In the genomic region with DNA sequence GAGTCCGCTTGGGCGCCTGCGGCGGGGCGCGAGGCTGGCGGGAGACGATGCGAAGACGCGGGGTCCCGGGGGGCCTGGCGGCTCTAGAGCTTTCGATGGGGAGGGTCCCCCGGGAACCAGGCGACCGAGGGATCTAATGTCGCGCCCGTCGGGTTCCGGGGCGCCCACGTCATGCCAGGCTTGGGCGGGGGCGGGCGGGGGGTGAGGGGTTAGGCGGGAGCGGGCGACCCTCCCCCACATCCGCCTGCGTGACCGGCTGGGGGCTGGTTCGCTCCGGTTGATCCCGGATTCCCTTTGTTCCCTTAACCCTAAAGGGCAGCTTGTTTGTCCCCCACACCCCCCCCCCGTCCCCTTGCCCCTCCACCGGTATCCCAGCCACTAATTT, we compare ENCODE assay signal across 8 mouse cellular contexts. TPM values are rescaled to one million over a fixed set of nuclear protein-coding genes. Genes with fewer than 3 reads are reported as not detected.
A peak's percentile ranks its signal among the peaks of the same experiment; 100 is the strongest.
DNase-seq lines count a peak whose midpoint lies in the region; ATAC-seq and TF ChIP-seq lines count a peak whose summit lies in the region.

No protein-coding gene starts in this region.

- H3K27ac ChIP-seq in left cerebral cortex, adult 2 months = peak overlapping the region; percentile 98
- H3K27ac ChIP-seq in brown adipose tissue, adult 24 weeks (replicated peaks; ENCODE audit: low read depth, low read length) = peak overlapping the region; percentile 99
- H3K27ac ChIP-seq in hindbrain, embryonic 16.5 days (ENCODE audit: low read depth, low read length) = peak overlapping the region; percentile 99
- H3K27ac ChIP-seq in midbrain, embryonic 13.5 days = peak overlapping the region; percentile 96

- H3K27me3 ChIP-seq in hindbrain, embryonic 16.5 days (replicated peaks; ENCODE audit: control insufficient read depth, insufficient read depth, low read length) = no peaks in the 10 kb centered on the region
- no peaks in the 10 kb centered on the region for H3K27me3 ChIP-seq in midbrain, embryonic 13.5 days

- H3K9me3 ChIP-seq in hindbrain, embryonic 16.5 days (ENCODE audit: control insufficient read depth, low read length) = no peaks in the 10 kb centered on the region
- no peaks in the 10 kb centered on the region for H3K9me3 ChIP-seq in midbrain, embryonic 13.5 days

- H3K9ac ChIP-seq in hindbrain, embryonic 16.5 days (ENCODE audit: low read depth, low read length) = peak overlapping the region; percentile 98
- peak overlapping the region; percentile 89 for H3K9ac ChIP-seq in midbrain, embryonic 13.5 days (replicated peaks)

- ATAC-seq in hindbrain, embryonic 16.5 days = peak; percentile 82
- peak; percentile 87 for ATAC-seq in midbrain, embryonic 13.5 days

- TF ChIP-seq CTCF in left cerebral cortex, adult 2 months (IDR thresholded peaks at IDR 0.05) = no peak

- 0% methylated on average over 28 of the region's 38 CpGs for WGBS in hindbrain, embryonic 16.5 days
- 0% methylated on average over 31 of the region's 38 CpGs for WGBS in midbrain, embryonic 13.5 days

- peaks cover 10% of the 10 kb centered on the region for H3K4me1 ChIP-seq in brown adipose tissue, adult 24 weeks (ENCODE audit: control insufficient read depth, insufficient read depth, insufficient read length, low read length)
- peaks cover 21% of the 10 kb centered on the region for H3K4me1 ChIP-seq in hindbrain, embryonic 16.5 days (ENCODE audit: control insufficient read depth, insufficient read depth, low read depth, low read length)
- H3K4me1 ChIP-seq in midbrain, embryonic 13.5 days (replicated peaks) = peaks cover 34% of the 10 kb centered on the region

- no peak for DNase-seq in left cerebral cortex, adult 2 months (ENCODE audit: extremely low spot score in 1 of 2, low spot score in 2 of 2)
- no peak for DNase-seq in left cerebral cortex, adult 9 months (ENCODE audit: low spot score in 2 of 2)
- no peak for DNase-seq in adrenal gland, postnatal 4 days (ENCODE audit: low spot score in 2 of 2)
- DNase-seq in spleen, postnatal 10 days (ENCODE audit: low spot score in 2 of 2) = no peak
- no peak for DNase-seq in gastrocnemius, adult 18-20 months (ENCODE audit: low spot score)

- intact Hi-C loops in left cerebral cortex, adult 2 months (cut with DNase I) = loop anchor here (2.0 kb wide), 1 partner anchor 22 kb away; a partner anchor contains a TSS

- H3K4me3 ChIP-seq in left cerebral cortex, adult 2 months = peak overlapping the region; percentile 99
- H3K4me3 ChIP-seq in brown adipose tissue, adult 24 weeks (ENCODE audit: insufficient read depth, low read depth, low read length) = peak overlapping the region; percentile 100
- H3K4me3 ChIP-seq in hindbrain, embryonic 16.5 days (ENCODE audit: low read length) = peak overlapping the region; percentile 89
- H3K4me3 ChIP-seq in midbrain, embryonic 13.5 days (replicated peaks) = peak overlapping the region; percentile 85

- no peaks in the 10 kb centered on the region for H3K36me3 ChIP-seq in hindbrain, embryonic 16.5 days (ENCODE audit: control insufficient read depth, insufficient read depth, low read length)
- peaks cover 7% of the 10 kb centered on the region; the same call in 1 of the 2 replicates for H3K36me3 ChIP-seq in midbrain, embryonic 13.5 days

- H3K4me2 ChIP-seq in hindbrain, embryonic 16.5 days (ENCODE audit: low read length) = peak overlapping the region; percentile 86
- H3K4me2 ChIP-seq in midbrain, embryonic 13.5 days (replicated peaks) = peak overlapping the region; percentile 91

RNA-seq across cellular contexts. Expression of a gene that starts 0.3 kb away (rescaled TPM):
- total RNA-seq in left cerebral cortex, adult 2 months (2021) = 10 to 100 TPM; 46.7 to 51.9 TPM
- 13.5 and 14.6 TPM in 2 replicates for polyA plus RNA-seq in brown adipose tissue, adult 24 weeks (2012; ENCODE audit: insufficient read depth, insufficient read length, missing spikeins)
- 38.8 and 49.0 TPM in 2 replicates for polyA plus RNA-seq in hindbrain, embryonic 16.5 days (2015; fragmentation: Nextera tagmentation; extraction: Ambion mirVana)
- 60.8 and 63.8 TPM in 2 replicates for polyA plus RNA-seq in midbrain, embryonic 13.5 days (2015; fragmentation: Nextera tagmentation; extraction: Ambion mirVana)
- 100 to 1,000 TPM; 106 to 110 TPM for total RNA-seq in adrenal gland, postnatal 4 days (2021)
- total RNA-seq in gastrocnemius, adult 18-20 months (2021) = 10 to 100 TPM; 24.2 to 24.6 TPM

RNA-seq across cellular contexts. Expression of a gene that starts 21.7 kb away (rescaled TPM):
- 10 to 100 TPM; 11.7 to 14.6 TPM for total RNA-seq in left cerebral cortex, adult 2 months (2021)
- polyA plus RNA-seq in brown adipose tissue, adult 24 weeks (2012; ENCODE audit: insufficient read depth, insufficient read length, missing spikeins) = 8.4 and 14.9 TPM in 2 replicates
- polyA plus RNA-seq in hindbrain, embryonic 16.5 days (2015; fragmentation: Nextera tagmentation; extraction: Ambion mirVana) = 1.7 and 2.6 TPM in 2 replicates
- 3.7 and 3.9 TPM in 2 replicates for polyA plus RNA-seq in midbrain, embryonic 13.5 days (2015; fragmentation: Nextera tagmentation; extraction: Ambion mirVana)
- total RNA-seq in adrenal gland, postnatal 4 days (2021) = 10 to 100 TPM; 19.2 to 23.9 TPM
- total RNA-seq in gastrocnemius, adult 18-20 months (2021) = 1 to 10 TPM; 6.9 to 9.3 TPM

RNA-seq across cellular contexts. Expression of a gene that starts 21.7 kb away (rescaled TPM):
- 1 to 10 TPM; 4.9 to 6.8 TPM for total RNA-seq in left cerebral cortex, adult 2 months (2021)
- polyA plus RNA-seq in brown adipose tissue, adult 24 weeks (2012; ENCODE audit: insufficient read depth, insufficient read length, missing spikeins) = 3.2 TPM in 1 of 2 replicates, not detected in the other
- polyA plus RNA-seq in hindbrain, embryonic 16.5 days (2015; fragmentation: Nextera tagmentation; extraction: Ambion mirVana) = 12.8 and 15.3 TPM in 2 replicates
- polyA plus RNA-seq in midbrain, embryonic 13.5 days (2015; fragmentation: Nextera tagmentation; extraction: Ambion mirVana) = 23.5 and 25.3 TPM in 2 replicates
- total RNA-seq in adrenal gland, postnatal 4 days (2021) = 10 to 100 TPM; 14.9 to 15.7 TPM
- total RNA-seq in gastrocnemius, adult 18-20 months (2021) = under 1 TPM; 0.40 to 0.53 TPM
